Mouse (Mus musculus) CD8-positive naive resting alpha-beta T cell, adult 2 months (primary cell): Measurements from ENCODE around the gene Gm17662.

ENCODE experiments used
- DNase-seq, 2 experiments: peaks; one replicate each; pipeline ENCODE4 v3.0.0; 2022; ENCODE audit warnings: low read depth in 2 of 2, low spot score in 2 of 2

Gene Gm17662

GRCm38 (mm10) chr4:104857029-104857428 lies at the start of gene Gm17662:
Gene Gm17662, plus strand, starts transcription at chr4:104857329.
- DNase-seq, result no peak

- no peak for DNase-seq
Observed at GRCm38 (mm10) chr4:104810710-104811286, 46.3 kb upstream of the Gm17662 start.

GRCm38 (mm10) chr4:104813617-104814016 lies 43.5 kb upstream of the Gm17662 start:
- DNase-seq, result no peak

- DNase-seq, result no peak
Observed at GRCm38 (mm10) chr4:104816519-104817232, 40.5 kb upstream of the Gm17662 start.

GRCm38 (mm10) chr4:104817509-104817908 lies 39.6 kb upstream of the Gm17662 start:
- no peak for DNase-seq

GRCm38 (mm10) chr4:104818986-104819385 lies 38.1 kb upstream of the Gm17662 start:
- no peak for DNase-seq

GRCm38 (mm10) chr4:104819891-104820290 lies 37.2 kb upstream of the Gm17662 start:
- no peak for DNase-seq

DNA sequence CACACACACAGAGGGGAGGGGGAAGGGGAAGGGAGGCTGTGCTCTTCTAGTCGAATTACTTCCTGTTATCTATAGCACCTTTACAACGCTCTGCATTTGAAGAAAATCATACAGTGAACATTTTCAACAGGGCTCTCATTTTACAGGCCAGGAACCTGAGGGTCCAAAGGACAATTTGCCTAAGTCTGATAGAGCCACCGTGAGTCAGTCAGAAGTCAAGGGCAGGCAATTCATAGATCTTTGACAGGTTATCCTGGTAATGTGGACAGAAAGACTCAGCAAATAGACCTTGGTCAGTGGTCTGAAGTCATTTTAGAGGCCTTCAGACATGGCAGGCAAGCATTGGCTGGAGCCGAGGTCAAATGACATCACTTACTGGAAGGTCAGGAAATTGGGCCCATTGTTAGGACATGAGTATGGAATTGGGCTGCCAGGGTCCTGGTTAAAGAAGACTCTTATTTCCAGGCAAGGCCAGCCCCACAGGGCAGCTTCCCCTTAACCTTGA lies 33.5 kb upstream of the Gm17662 start:
- DNase-seq, result no peak

- no peak for DNase-seq
Observed at GRCm38 (mm10) chr4:104824381-104825077, 32.6 kb upstream of the Gm17662 start.

- no peak for DNase-seq
Observed at GRCm38 (mm10) chr4:104828939-104829338, 28.2 kb upstream of the Gm17662 start.

DNA sequence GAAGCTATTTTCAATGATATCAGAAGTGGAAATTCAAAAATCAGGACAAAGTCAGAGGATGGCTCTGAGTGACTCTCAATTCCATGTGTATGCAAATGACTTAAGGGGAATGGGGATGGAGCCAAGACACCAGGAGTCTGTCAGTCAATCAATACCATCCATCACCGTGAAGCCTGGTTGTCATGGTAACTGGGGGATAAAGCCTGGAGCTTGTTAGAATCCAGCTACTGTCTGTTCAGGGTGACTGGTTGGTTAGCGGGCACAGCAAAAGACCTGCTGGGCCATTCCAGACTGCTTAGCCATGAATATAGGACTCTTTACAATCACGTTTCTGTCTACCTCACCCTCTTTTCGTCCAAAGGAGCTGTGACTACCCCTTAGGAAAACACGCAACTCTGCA lies 22.0 kb upstream of the Gm17662 start:
- DNase-seq, result no peak

DNA sequence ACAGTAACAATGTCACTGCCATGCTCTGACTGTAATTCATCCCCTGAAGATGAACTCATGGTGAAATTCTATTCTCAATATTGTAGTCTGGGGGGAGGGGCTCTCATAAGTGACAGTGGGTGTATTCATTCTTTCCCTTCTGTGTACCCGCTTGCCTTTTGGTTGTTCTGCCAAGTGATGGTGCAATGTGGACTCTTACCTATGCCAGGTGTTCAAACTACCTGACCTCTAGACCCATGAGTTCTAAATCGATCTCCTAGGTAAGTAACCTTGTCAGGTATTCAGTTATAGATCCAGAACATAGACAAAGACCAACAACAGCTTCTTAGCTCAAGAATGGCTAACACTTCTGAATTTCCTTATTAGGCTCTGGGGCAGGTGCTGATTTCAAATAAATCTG lies 18.8 kb upstream of the Gm17662 start:
- no peak for DNase-seq

GRCm38 (mm10) chr4:104842204-104842603 lies 14.9 kb upstream of the Gm17662 start:
- no peak for DNase-seq

GRCm38 (mm10) chr4:104843546-104843945 lies 13.6 kb upstream of the Gm17662 start:
- DNase-seq, result no peak

DNA sequence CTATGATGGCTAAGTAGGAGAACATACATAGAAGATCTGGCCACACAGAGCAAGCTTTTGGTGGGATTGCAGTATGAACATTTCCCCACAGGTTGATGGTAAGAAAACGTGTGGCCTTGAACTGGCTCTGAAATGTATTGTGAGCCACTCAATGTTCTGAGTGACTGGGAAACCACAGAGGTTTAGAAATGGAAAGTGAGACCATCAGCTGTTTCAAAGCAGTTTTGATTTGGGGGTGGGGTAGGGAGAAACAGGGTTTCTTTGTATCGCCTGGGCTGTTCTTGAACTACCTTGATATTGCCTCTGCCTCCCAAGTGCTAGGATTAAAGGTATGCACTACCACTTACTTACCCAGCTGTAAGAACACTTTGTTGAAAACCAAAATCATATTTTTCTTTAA lies 1.9 kb upstream of the Gm17662 start:
- DNase-seq, result no peak

GRCm38 (mm10) chr4:104857823-104858222 lies 694 bp downstream of the Gm17662 start:
- no peak for DNase-seq

DNA sequence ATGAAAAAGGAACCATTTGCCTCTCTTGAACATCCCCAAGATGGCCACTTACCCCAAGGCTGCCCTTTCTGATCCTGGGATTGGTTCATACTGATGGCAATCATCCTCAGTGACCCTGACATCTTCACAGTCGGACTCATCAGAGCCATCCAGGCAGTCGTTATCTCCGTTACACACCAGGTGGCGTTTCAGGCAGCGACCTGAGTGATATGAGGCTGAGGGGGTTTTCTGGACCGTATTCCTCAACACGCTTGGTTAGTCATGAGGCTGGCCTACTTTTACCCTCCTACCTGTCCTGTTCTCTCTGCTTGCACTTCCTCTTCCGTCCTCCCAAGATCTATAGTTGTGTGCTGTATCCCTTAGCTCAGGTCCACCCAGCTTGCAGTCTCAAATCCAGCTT lies 4.1 kb downstream of the Gm17662 start:
- no peak for DNase-seq

DNA sequence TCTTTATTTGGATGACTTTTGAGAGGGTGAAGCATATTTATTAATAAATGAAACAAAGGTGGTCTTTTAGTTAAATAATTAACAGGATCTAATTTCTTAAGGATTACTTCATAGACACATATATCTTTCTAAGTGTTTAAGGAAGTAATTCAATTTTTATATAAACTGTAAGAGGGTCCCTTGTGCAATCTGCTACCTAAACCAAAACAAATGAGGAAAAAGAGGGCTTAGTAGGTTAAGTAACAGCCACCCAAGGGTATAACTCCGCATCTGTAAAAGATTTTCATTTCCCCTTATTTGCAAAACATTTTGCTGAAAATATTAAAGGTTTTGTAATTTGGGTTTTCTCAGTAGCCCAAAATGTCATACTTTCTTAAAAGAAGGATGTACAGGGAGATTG lies 7.3 kb downstream of the Gm17662 start:
- DNase-seq, result no peak

DNA sequence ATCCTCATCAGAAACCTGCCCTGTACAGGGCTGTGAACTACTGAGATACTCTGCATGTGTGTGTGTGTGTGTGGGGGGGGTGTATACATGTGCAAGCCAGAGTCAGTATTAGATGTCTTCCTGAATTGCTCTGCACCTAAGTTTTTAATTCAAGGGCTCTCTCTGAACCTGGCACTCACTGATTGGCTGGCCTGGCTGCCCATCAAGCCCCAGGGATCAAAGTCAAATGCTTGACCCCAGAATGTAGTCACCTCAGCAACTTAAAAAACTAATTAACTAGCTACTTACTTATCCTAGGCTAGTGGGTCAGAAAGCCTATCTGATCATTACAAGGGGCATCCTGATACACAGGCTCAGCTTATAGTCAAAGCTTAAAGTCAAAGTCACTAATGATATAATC lies 12.5 kb downstream of the Gm17662 start:
- no peak for DNase-seq

GRCm38 (mm10) chr4:104870196-104870595 lies 13.1 kb downstream of the Gm17662 start:
- no peak for DNase-seq

GRCm38 (mm10) chr4:104875832-104876231 lies 18.7 kb downstream of the Gm17662 start:
- DNase-seq, result no peak

DNA sequence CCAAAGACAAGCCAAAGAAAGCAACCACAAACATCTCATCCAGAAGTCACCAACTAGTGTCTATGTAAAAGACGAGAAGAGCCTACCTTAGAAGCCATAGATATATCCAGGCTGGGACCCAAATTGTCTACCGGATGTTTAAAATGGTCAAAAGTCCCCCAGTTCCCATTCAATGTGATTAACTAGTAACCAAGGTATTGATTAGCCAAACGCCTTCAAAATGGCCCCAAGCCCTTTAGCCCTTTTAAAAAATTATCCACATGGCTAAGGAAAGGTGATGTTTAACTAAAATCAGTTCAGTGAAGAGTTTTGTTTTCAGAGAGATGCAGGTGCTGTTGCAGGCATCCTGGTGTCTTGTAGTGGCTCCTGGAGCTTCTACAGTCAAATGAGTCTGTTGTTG lies 19.2 kb downstream of the Gm17662 start, which contains the start of gene C8a:
Gene C8a (minus strand): TSS at position 76 of the 400 bp plus-strand sequence.
- no peak for DNase-seq
